Mouse (Mus musculus): Measurements from ENCODE around the gene Dap3.

GRCm38 (mm10) chr3:88929501-88929900 lies 21.5 kb downstream of the Dap3 start:
- no peak for TF ChIP-seq CTCF (IDR thresholded peaks at IDR 0.05; ENCODE audit: low read depth)
- TF ChIP-seq EP300 (optimal IDR thresholded peaks at IDR 0.05), result no peak

All from stomach, postnatal 0 days (tissue).